Mouse (Mus musculus): Measurements from ENCODE around the gene Olfr156. TPM values are rescaled to one million over a fixed set of nuclear protein-coding genes. Genes with fewer than 3 reads are reported as not detected.

Gene Olfr156
- total RNA-seq, 2 experiments from 2014 or later = not detected

Other genes with a start within 250 kb of the Olfr156 start
- gene Rgp1, start 245.2 kb downstream of the Olfr156 start, total RNA-seq (2015) = 18.6 and 20.8 TPM in 2 replicates
- gene Rgp1, start 245.2 kb downstream of the Olfr156 start, total RNA-seq (2017) = 8.2 and 24.7 TPM in 2 replicates
- gene Gba2, start 245.0 kb downstream of the Olfr156 start, total RNA-seq (2015) = 8.4 and 8.5 TPM in 2 replicates
- 9.5 and 9.8 TPM in 2 replicates for gene Gba2, start 245.0 kb downstream of the Olfr156 start, total RNA-seq (2017)
- not detected in 2 replicates for gene Msmp, start 239.4 kb downstream of the Olfr156 start, total RNA-seq (2015)
- gene Msmp, start 239.4 kb downstream of the Olfr156 start, total RNA-seq (2017) = not detected in 2 replicates
- 0.29 and 1.7 TPM in 2 replicates for gene Npr2, start 192.0 kb downstream of the Olfr156 start, total RNA-seq (2015)
- gene Npr2, start 192.0 kb downstream of the Olfr156 start, total RNA-seq (2017) = 0.33 and 1.3 TPM in 2 replicates
- not detected in 2 replicates for gene Spag8, start 170.3 kb downstream of the Olfr156 start, total RNA-seq (2015)
- gene Spag8, start 170.3 kb downstream of the Olfr156 start, total RNA-seq (2017) = not detected in 2 replicates
- gene Hint2, start 167.4 kb downstream of the Olfr156 start, total RNA-seq (2015) = 23.8 and 24.3 TPM in 2 replicates
- gene Hint2, start 167.4 kb downstream of the Olfr156 start, total RNA-seq (2017) = 24.6 and 27.9 TPM in 2 replicates
- gene Tmem8b, start 154.9 kb downstream of the Olfr156 start, total RNA-seq (2015) = 0.27 and 0.42 TPM in 2 replicates
- gene Tmem8b, start 154.9 kb downstream of the Olfr156 start, total RNA-seq (2017) = 0.04 and 0.16 TPM in 2 replicates
- gene Fam221b, start 154.8 kb downstream of the Olfr156 start, total RNA-seq (2015) = 0.11 TPM in 1 of 2 replicates, not detected in the other
- 0.20 and 0.33 TPM in 2 replicates for gene Fam221b, start 154.8 kb downstream of the Olfr156 start, total RNA-seq (2017)
- gene Olfr70, start 123.1 kb downstream of the Olfr156 start, total RNA-seq (2015) = not detected in 2 replicates
- not detected in 2 replicates for gene Olfr70, start 123.1 kb downstream of the Olfr156 start, total RNA-seq (2017)
- gene Olfr71, start 113.6 kb downstream of the Olfr156 start, total RNA-seq (2015) = not detected in 2 replicates
- gene Olfr71, start 113.6 kb downstream of the Olfr156 start, total RNA-seq (2017) = not detected in 2 replicates
- not detected in 2 replicates for gene Hrct1, start 96.7 kb downstream of the Olfr156 start, total RNA-seq (2015)
- gene Hrct1, start 96.7 kb downstream of the Olfr156 start, total RNA-seq (2017) = not detected in 2 replicates
- not detected in 2 replicates for gene Spaar, start 93.9 kb downstream of the Olfr156 start, total RNA-seq (2015)
- gene Spaar, start 93.9 kb downstream of the Olfr156 start, total RNA-seq (2017) = not detected in 2 replicates
- gene Olfr159, start 52.9 kb downstream of the Olfr156 start, total RNA-seq (2015) = not detected in 2 replicates
- gene Olfr159, start 52.9 kb downstream of the Olfr156 start, total RNA-seq (2017) = not detected in 2 replicates
- not detected in 2 replicates for gene Olfr157, start 16.3 kb upstream of the Olfr156 start, total RNA-seq (2015)
- not detected in 2 replicates for gene Olfr157, start 16.3 kb upstream of the Olfr156 start, total RNA-seq (2017)
- not detected in 2 replicates for gene Olfr155, start 27.7 kb upstream of the Olfr156 start, total RNA-seq (2015)
- not detected in 2 replicates for gene Olfr155, start 27.7 kb upstream of the Olfr156 start, total RNA-seq (2017)
- gene Reck, start 51.6 kb upstream of the Olfr156 start, total RNA-seq (2015) = 2.2 and 6.8 TPM in 2 replicates
- gene Reck, start 51.6 kb upstream of the Olfr156 start, total RNA-seq (2017) = 1.2 and 10.2 TPM in 2 replicates
- 147 and 149 TPM in 2 replicates for gene Glipr2, start 133.5 kb upstream of the Olfr156 start, total RNA-seq (2015)
- 224 and 228 TPM in 2 replicates for gene Glipr2, start 133.5 kb upstream of the Olfr156 start, total RNA-seq (2017)
- 0.09 TPM in 1 of 2 replicates, not detected in the other for gene Ccin, start 159.6 kb upstream of the Olfr156 start, total RNA-seq (2015)
- 0.26 and 0.37 TPM in 2 replicates for gene Ccin, start 159.6 kb upstream of the Olfr156 start, total RNA-seq (2017)
- 387 and 421 TPM in 2 replicates for gene Clta, start 180.6 kb upstream of the Olfr156 start, total RNA-seq (2015)
- gene Clta, start 180.6 kb upstream of the Olfr156 start, total RNA-seq (2017) = 615 and 637 TPM in 2 replicates

Measured in megakaryocyte, adult 5-6 weeks (primary cell).